In the genomic region with DNA sequence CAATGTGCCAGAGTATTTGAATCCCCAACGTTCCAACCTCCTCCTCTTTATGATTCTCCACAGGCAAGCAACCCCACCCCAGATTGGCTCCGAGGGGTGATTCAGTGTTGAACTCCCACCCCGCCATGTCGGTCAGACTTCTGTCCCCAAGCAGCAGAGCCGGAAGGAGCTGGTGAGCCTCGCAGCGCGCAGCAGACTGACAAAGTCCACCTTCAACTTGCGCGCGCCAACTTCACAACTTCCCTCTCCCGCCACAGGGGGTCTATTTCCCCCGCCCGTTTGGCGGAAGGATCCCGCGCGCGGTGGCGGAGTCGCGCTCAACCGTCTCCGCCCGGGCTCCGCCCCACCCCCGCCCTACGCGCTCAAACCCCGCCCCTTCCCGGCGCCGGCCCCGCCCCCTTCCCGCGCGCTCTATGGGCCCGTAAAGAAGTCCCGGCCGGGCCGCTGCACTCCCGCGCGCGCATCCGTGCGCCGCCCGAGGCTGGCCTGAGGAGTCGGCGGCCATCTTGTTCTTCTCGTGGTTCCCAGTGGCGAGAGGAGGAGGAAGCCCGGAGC, we compare ENCODE assay signal across 7 mouse cellular contexts. TPM values are rescaled to one million over a fixed set of nuclear protein-coding genes. Genes with fewer than 3 reads are reported as not detected.
DNase-seq lines count a peak whose midpoint lies in the region; ATAC-seq and TF ChIP-seq lines count a peak whose summit lies in the region.

TSS of gene Ppp1cc (plus strand) at position 452 of the 555 bp plus-strand sequence.

- H3K4me1 ChIP-seq in intestine, embryonic 15.5 days (replicated peaks), result peaks cover 45% of the 10 kb centered on the region
- peaks cover 52% of the 10 kb centered on the region for H3K4me1 ChIP-seq in midbrain, embryonic 12.5 days
- peaks cover 33% of the 10 kb centered on the region for H3K4me1 ChIP-seq in small intestine, adult 2 months (ENCODE audit: control insufficient read depth, insufficient read depth, insufficient read length, low read length)

- DNase-seq in adrenal gland, adult 18-20 months (ENCODE audit: low spot score in 2 of 2), result peak; percentile 88
- peak; percentile 95 for DNase-seq in embryo, embryonic 10.5 days (ENCODE audit: low spot score)
- DNase-seq in gastrocnemius, postnatal 36 days, result peak; percentile 84 to 90
- peak; percentile 97 for DNase-seq in left cerebral cortex, postnatal 4 days

- under 1% methylated on average over 52 of the region's 54 CpGs for whole genome bisulfite sequencing in intestine, embryonic 15.5 days
- under 1% methylated on average over 43 of the region's 54 CpGs for WGBS in midbrain, embryonic 12.5 days
- under 1% methylated on average over 54 of the region's 54 CpGs for WGBS in small intestine, adult 2 months

- intact Hi-C loops in gastrocnemius, postnatal 36 days (cut with DNase I), result no loop called here
- intact Hi-C loops in left cerebral cortex, postnatal 4 days (cut with DNase I), result no loop called here

- H3K9me3 ChIP-seq in intestine, embryonic 15.5 days, result no peaks in the 10 kb centered on the region
- no peaks in the 10 kb centered on the region for H3K9me3 ChIP-seq in midbrain, embryonic 12.5 days

- H3K36me3 ChIP-seq in intestine, embryonic 15.5 days, result 0 out of 2 replicates have a peak, but pooled peaks cover 2% of the 10 kb centered on the region
- peaks cover 24% of the 10 kb centered on the region for H3K36me3 ChIP-seq in midbrain, embryonic 12.5 days
- H3K36me3 ChIP-seq in small intestine, adult 2 months (ENCODE audit: control insufficient read depth, insufficient read depth, low read length), result peaks cover 5% of the 10 kb centered on the region; the same call in 1 of the 2 replicates

- ATAC-seq in intestine, embryonic 15.5 days, result peak; percentile 91
- peak; percentile 93 for ATAC-seq in midbrain, embryonic 12.5 days (ENCODE audit: low FRiP score, low read depth)

- no peaks in the 10 kb centered on the region for H3K27me3 ChIP-seq in intestine, embryonic 15.5 days (replicated peaks)
- H3K27me3 ChIP-seq in midbrain, embryonic 12.5 days, result peaks cover 6% of the 10 kb centered on the region; the same call in 1 of the 2 replicates
- H3K27me3 ChIP-seq in small intestine, adult 2 months (ENCODE audit: control insufficient read depth, insufficient read depth, low read length), result no peaks in the 10 kb centered on the region

- no peak; the same call in 1 of the 2 replicates for TF ChIP-seq POLR2A in small intestine, adult 2 months (IDR thresholded peaks at IDR 0.05; ENCODE audit: low read depth, low read length)

- peak within 1 kb of the TSS; percentile 90 for H3K9ac ChIP-seq in intestine, embryonic 15.5 days
- H3K9ac ChIP-seq in midbrain, embryonic 12.5 days (replicated peaks), result peak within 1 kb of the TSS; percentile 95

- peak within 1 kb of the TSS; percentile 89 for H3K27ac ChIP-seq in intestine, embryonic 15.5 days
- H3K27ac ChIP-seq in midbrain, embryonic 12.5 days (replicated peaks), result peak within 1 kb of the TSS; percentile 82
- peak within 1 kb of the TSS; percentile 97 for H3K27ac ChIP-seq in small intestine, adult 2 months (ENCODE audit: insufficient read depth, low read depth, low read length)

- H3K4me2 ChIP-seq in intestine, embryonic 15.5 days (replicated peaks), result peak within 1 kb of the TSS; percentile 72
- peak within 1 kb of the TSS; percentile 62 for H3K4me2 ChIP-seq in midbrain, embryonic 12.5 days (replicated peaks)

- peak within 1 kb of the TSS; percentile 63 for H3K4me3 ChIP-seq in intestine, embryonic 15.5 days (replicated peaks)
- H3K4me3 ChIP-seq in midbrain, embryonic 12.5 days, result peak within 1 kb of the TSS; percentile 90
- peak within 1 kb of the TSS; percentile 89 for H3K4me3 ChIP-seq in small intestine, adult 2 months (ENCODE audit: low read depth, low read length)

- TF ChIP-seq CTCF in small intestine, adult 2 months (IDR thresholded peaks at IDR 0.05; ENCODE audit: extremely low read depth, insufficient read length, insufficient replicate concordance, low read depth, low read length), result peak; percentile 38; the same call in 1 of the 2 replicates

RNA-seq across cellular contexts. Expression of gene Ppp1cc, which starts in this region (rescaled TPM):
- 100 to 1,000 TPM; 142 to 147 TPM for total RNA-seq in adrenal gland, adult 18-20 months (2021)
- total RNA-seq in gastrocnemius, postnatal 36 days (2021), result 100 to 1,000 TPM; 138 to 139 TPM
- 240 and 244 TPM in 2 replicates for polyA plus RNA-seq in intestine, embryonic 15.5 days (2015; fragmentation: Nextera tagmentation; extraction: Ambion mirVana)
- 100 to 1,000 TPM; 212 to 227 TPM for total RNA-seq in left cerebral cortex, postnatal 4 days (2021)
- 323 and 332 TPM in 2 replicates for polyA plus RNA-seq in midbrain, embryonic 12.5 days (2016; fragmentation: Nextera tagmentation; extraction: Ambion mirVana)
- polyA plus RNA-seq in small intestine, adult 2 months (2012; rRNA removed), result 31.4 and 58.9 TPM in 2 replicates

Comparison
In these comparisons a context has a peak if more than half of its experiments do, and no peak if none do; other contexts are left out.
1. Peak in every context shown above with its lines: DNase-seq, ATAC-seq, H3K4me3 ChIP-seq and H3K27ac ChIP-seq.